Mouse (Mus musculus): ENCODE results near the gene Sgca. TPM values are rescaled to one million over a fixed set of nuclear protein-coding genes. Genes with fewer than 3 reads are reported as not detected.

Gene Sgca
- polyA plus RNA-seq, 1 experiment from 2014 or later, result 0.52 TPM

DNA sequence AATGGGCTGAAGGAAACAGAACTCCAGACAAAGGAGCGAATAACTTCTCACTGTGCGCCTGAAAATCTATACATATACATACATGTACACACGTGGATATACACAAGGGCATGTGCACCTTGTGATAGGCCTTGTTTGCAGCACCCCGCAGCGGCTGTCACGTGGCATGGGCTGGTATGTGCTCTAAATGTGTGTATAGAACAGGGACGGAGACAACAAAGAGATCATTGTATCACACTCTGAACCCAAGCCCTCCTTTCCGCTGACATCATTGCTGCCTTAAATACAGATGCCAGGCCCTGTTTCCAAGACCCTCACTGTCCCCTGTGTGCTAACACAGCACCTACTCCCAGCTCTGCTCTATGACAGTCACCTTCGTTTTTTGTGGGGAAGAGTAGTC, 21.0 kb downstream of the Sgca start:
- peaks cover 24% of the 10 kb centered on the region for H3K4me1 ChIP-seq (replicated peaks)
- 66% methylated on average over 9 of the region's 9 CpGs for WGBS
- no peaks in the 10 kb centered on the region for H3K36me3 ChIP-seq
- ATAC-seq (ENCODE audit: low FRiP score), result no peak
- no peak overlapping the region for H3K27ac ChIP-seq
- no peaks in the 10 kb centered on the region for H3K9me3 ChIP-seq
- no peaks in the 10 kb centered on the region for H3K27me3 ChIP-seq
- H3K9ac ChIP-seq, result no peak overlapping the region
- no peak overlapping the region for H3K4me2 ChIP-seq
- no peak overlapping the region for H3K4me3 ChIP-seq

DNA sequence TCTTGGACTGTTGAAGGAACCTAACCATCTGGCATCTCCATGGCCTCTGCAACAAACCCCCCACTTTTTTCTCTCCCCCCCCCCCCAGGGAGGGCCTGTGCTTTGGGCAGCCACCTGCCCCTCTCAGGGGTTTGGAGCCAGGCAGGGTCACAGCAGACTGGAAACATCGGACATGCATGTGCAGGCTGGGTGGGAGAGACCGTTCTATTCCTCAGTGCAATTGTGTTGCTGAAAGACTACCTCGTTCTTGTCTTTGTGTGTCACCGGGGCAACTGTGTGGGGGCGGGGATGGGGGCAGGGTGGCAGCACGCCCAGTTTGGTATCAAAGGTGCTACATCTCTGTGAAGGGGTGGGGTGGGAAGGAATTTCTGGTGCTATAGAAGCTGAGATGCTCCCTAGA, 24.0 kb downstream of the Sgca start:
- no peak overlapping the region for H3K4me3 ChIP-seq
- peak overlapping the region; percentile 62; the same call in 1 of the 2 replicates for H3K27ac ChIP-seq
- no peak overlapping the region for H3K4me2 ChIP-seq
- H3K9ac ChIP-seq, result no peak overlapping the region
- H3K27me3 ChIP-seq, result no peaks in the 10 kb centered on the region
- H3K4me1 ChIP-seq (replicated peaks), result peaks cover 12% of the 10 kb centered on the region
- peak; percentile 59; the same call in 1 of the 2 replicates for ATAC-seq (ENCODE audit: low FRiP score)
- WGBS, result 3% methylated on average over 6 of the region's 6 CpGs
- no peaks in the 10 kb centered on the region for H3K9me3 ChIP-seq
- no peaks in the 10 kb centered on the region for H3K36me3 ChIP-seq

DNA sequence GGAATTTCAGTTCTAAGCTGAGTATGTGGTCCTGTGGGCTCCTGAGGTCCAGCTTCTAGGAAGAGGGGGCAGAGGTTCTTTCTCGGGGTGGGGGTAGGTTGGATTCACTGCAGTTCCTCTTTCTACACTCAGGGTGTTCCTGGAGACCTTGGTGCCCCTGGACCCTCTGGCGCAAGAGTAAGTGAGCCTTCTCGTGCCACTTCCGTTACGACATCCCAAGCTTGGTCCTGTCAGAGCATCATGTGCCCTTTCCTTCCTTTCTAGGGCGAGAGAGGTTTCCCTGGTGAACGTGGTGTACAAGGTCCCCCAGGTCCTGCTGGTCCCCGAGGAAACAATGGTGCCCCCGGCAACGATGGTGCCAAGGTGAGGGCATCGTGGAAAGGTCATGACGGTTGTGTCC, 30.9 kb downstream of the Sgca start:
- Histone ChIP-seq H3K9ac (no peak overlapping the region), H3K9me3 (no peaks in the 10 kb centered on the region), H3K4me3 (no peak overlapping the region), H3K4me2 (no peak overlapping the region), H3K27ac (no peak overlapping the region), H3K27me3 (peaks cover 35% of the 10 kb centered on the region; the same call in 1 of the 2 replicates), H3K36me3 (no peaks in the 10 kb centered on the region), H3K4me1 (replicated peaks) (no peaks in the 10 kb centered on the region)
- 91% methylated on average over 12 of the region's 12 CpGs for WGBS
- no peak for ATAC-seq (ENCODE audit: low FRiP score)

DNA sequence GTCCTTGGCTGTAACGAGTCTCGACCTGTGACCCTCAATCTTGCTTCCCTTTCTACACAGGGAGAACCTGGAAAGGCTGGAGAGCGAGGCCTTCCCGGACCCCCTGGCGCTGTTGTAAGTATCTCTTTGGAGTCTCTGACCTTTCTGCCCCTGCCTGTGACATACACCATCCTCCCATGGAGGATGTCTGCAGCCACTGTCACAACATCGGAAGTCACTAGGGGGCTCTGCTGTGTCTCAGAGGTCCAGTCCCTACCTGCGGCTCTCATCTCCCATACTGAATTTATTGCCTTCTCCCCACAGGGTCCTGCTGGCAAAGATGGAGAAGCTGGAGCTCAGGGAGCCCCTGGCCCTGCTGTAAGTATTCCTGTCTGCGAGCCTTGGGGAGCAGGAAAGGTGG, 31.8 kb downstream of the Sgca start:
- Histone ChIP-seq H3K9ac (no peak overlapping the region), H3K9me3 (no peaks in the 10 kb centered on the region), H3K27me3 (peaks cover 43% of the 10 kb centered on the region), H3K27ac (no peak overlapping the region), H3K36me3 (no peaks in the 10 kb centered on the region), H3K4me2 (no peak overlapping the region), H3K4me1 (replicated peaks) (no peaks in the 10 kb centered on the region), H3K4me3 (no peak overlapping the region)
- 22% methylated on average over 8 of the region's 8 CpGs for WGBS
- no peak for ATAC-seq (ENCODE audit: low FRiP score)

DNA sequence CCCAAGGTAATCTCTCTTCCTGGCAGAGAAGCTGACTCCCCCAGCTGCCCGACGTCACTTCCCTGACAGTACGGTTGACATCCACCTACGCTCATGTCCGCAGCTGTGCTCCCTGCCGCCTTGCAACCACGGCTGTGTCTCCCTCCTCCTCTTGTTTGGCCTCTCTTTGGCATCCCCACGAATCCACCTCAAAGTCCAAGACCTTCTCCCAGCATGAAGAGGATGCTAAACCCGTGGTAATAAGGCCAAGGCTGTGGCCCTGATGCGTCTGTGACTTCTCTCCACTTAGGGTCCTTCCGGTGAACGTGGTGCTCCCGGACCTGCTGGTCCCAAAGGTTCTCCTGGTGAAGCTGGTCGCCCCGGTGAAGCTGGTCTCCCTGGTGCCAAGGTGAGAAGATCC, 33.1 kb downstream of the Sgca start:
- Histone ChIP-seq H3K4me2 (no peak overlapping the region), H3K9me3 (no peaks in the 10 kb centered on the region), H3K4me1 (replicated peaks) (0 out of 2 replicates have a peak, but pooled peaks cover 3% of the 10 kb centered on the region), H3K4me3 (no peak overlapping the region), H3K36me3 (no peaks in the 10 kb centered on the region), H3K9ac (no peak overlapping the region), H3K27me3 (peaks cover 54% of the 10 kb centered on the region), H3K27ac (no peak overlapping the region)
- 80% methylated on average over 15 of the region's 15 CpGs for WGBS
- no peak for ATAC-seq (ENCODE audit: low FRiP score)

DNA sequence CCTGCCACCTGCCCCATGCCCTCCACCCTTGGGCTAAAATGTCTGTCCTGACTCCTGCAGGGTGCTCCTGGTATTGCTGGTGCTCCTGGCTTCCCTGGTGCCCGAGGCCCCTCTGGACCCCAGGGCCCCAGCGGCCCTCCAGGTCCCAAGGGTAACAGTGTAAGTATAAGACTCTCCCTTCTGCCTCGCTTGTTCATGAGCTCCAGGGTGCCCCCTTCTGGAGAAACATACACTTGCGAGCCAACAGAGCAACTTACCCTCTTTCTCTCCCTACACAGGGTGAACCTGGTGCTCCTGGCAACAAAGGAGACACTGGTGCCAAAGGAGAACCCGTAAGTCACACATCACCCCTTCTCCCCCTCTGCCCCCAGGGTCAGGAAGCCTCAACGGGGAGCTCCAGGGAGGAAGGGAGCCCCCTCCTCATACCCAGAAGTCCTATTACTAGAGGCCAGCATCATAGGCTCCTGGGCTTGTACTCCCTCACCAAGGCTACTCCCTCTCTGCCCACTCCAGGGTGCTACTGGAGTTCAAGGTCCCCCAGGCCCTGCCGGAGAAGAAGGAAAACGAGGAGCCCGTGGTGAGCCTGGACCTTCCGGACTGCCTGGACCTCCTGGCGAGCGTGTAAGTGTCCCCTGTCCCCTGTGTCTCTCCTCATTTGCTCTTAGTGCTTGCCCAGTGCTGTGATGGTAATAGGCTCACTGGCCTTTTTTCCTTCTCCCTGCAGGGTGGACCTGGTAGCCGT, 33.7 kb downstream of the Sgca start:
- H3K9me3 ChIP-seq, result no peaks in the 10 kb centered on the region
- H3K4me3 ChIP-seq, result no peak overlapping the region
- peaks cover 60% of the 10 kb centered on the region for H3K27me3 ChIP-seq
- 54% methylated on average over 12 of the region's 13 CpGs for WGBS
- H3K9ac ChIP-seq, result no peak overlapping the region
- H3K4me2 ChIP-seq, result no peak overlapping the region
- no peak for ATAC-seq (ENCODE audit: low FRiP score)
- no peaks in the 10 kb centered on the region for H3K36me3 ChIP-seq
- H3K27ac ChIP-seq, result no peak overlapping the region
- peaks cover 8% of the 10 kb centered on the region for H3K4me1 ChIP-seq (replicated peaks)

DNA sequence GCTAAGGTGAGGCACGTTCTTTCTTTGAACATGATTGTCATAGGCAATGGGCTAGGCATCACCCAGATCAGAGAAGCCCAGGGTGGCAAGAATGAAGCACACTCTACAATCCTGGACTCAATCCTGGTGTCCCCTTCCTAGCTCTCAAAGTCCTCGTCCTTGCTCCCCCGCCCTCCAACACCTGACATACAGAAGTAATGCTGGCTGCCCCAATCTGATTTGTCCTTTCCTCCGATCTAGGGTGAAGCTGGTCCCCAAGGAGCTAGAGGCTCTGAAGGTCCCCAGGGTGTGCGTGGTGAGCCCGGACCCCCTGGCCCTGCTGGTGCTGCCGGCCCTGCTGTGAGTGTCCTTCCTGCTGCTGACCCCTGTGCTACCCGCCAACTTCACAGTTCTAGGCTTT, 34.4 kb downstream of the Sgca start:
- Histone ChIP-seq H3K4me2 (no peak overlapping the region), H3K4me1 (replicated peaks) (peaks cover 12% of the 10 kb centered on the region), H3K27ac (no peak overlapping the region), H3K4me3 (no peak overlapping the region), H3K9ac (no peak overlapping the region), H3K9me3 (no peaks in the 10 kb centered on the region), H3K36me3 (no peaks in the 10 kb centered on the region), H3K27me3 (peaks cover 66% of the 10 kb centered on the region)
- WGBS, result 85% methylated on average over 8 of the region's 8 CpGs
- ATAC-seq (ENCODE audit: low FRiP score), result no peak

DNA sequence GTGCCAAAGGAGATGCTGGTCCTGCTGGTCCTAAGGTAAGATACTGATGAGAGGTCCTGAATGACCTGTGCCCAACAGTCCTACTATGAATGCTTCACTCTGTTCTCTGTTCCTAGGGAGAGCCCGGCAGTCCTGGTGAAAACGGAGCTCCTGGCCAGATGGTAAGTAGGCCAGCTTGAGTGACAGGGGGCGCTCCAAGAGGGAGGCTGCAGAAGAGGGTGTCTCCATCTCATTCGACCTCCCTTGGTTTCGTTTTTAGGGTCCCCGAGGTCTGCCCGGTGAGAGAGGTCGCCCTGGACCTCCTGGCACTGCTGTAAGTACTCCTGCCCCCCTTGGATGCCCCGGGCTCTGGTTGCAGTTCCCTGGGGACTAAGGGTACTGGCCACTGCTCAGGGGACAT, 35.0 kb downstream of the Sgca start:
- H3K27me3 ChIP-seq, result peaks cover 73% of the 10 kb centered on the region
- peaks cover 15% of the 10 kb centered on the region for H3K4me1 ChIP-seq (replicated peaks)
- WGBS, result 37% methylated on average over 9 of the region's 9 CpGs

DNA sequence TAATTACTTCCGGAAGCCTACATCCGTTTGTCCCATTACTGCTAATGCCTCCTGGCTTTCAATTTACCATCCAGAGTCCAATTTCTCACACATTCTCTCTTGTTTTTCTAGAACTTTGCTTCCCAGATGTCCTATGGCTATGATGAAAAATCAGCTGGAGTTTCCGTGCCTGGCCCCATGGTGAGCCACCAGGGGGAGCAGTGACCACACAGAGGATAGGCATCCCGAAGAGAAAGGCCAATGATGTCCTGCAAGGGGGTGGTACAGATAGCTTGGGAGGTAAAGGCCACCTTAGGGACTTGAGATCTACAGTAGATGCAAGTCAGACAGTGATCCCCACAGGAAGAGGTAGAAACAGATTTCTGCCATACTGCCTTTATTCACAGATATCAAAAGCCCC, 36.8 kb downstream of the Sgca start:
- H3K9me3 ChIP-seq, result no peaks in the 10 kb centered on the region
- no peak overlapping the region for H3K4me3 ChIP-seq
- H3K9ac ChIP-seq, result no peak overlapping the region
- no peak for ATAC-seq (ENCODE audit: low FRiP score)
- no peak overlapping the region for H3K27ac ChIP-seq
- H3K4me1 ChIP-seq (replicated peaks), result peaks cover 15% of the 10 kb centered on the region
- H3K4me2 ChIP-seq, result no peak overlapping the region
- peaks cover 86% of the 10 kb centered on the region for H3K27me3 ChIP-seq
- WGBS, result 20% methylated on average over 4 of the region's 4 CpGs
- no peaks in the 10 kb centered on the region for H3K36me3 ChIP-seq

More for the DNA sequence above, 35.0 kb downstream of the Sgca start:
- Histone ChIP-seq H3K27ac (no peak overlapping the region), H3K36me3 (no peaks in the 10 kb centered on the region), H3K9ac (no peak overlapping the region), H3K4me2 (no peak overlapping the region), H3K9me3 (no peaks in the 10 kb centered on the region), H3K4me3 (no peak overlapping the region)
- ATAC-seq (ENCODE audit: low FRiP score), result no peak

DNA sequence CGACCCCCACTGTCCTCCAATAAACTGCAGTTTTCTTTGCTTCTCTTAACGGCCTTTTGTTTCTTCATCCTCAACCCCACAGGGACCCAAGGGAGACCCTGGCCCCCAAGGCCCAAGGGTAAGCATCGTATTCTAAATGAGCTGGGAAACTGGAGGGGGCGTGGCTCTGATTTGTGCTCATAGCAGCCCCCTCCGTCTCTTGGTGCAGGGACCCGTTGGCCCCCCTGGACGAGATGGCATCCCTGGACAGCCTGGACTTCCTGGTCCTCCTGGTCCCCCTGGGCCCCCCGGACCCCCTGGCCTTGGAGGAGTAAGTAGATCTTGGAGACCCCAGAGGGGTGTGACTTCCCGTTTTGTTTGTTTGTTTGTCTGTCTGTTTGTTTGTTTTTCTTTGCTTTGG, 37.8 kb downstream of the Sgca start:
- ATAC-seq (ENCODE audit: low FRiP score), result no peak
- Histone ChIP-seq H3K9me3 (no peaks in the 10 kb centered on the region), H3K9ac (no peak overlapping the region), H3K4me3 (0 out of 2 replicates have a peak overlapping the region, but pooled peaks have one; percentile 32), H3K36me3 (no peaks in the 10 kb centered on the region), H3K4me2 (peak overlapping the region; percentile 56), H3K27ac (no peak overlapping the region), H3K4me1 (replicated peaks) (peaks cover 15% of the 10 kb centered on the region), H3K27me3 (peaks cover 95% of the 10 kb centered on the region)
- WGBS, result 21% methylated on average over 9 of the region's 9 CpGs

DNA sequence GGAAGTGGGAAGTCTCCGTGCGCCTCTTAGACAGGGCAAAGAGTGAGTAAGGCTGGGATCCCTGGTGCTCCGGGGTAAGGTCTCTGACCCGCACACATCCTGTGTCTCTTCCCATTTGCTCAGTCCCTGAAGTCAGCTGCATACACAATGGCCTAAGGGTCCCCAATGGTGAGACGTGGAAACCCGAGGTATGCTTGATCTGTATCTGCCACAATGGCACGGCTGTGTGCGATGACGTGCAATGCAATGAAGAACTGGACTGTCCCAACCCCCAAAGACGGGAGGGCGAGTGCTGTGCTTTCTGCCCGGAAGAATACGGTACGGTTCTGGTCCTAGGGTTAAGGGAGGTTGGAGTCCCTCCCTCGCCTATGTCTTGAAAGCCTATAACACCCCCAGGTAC, 38.3 kb downstream of the Sgca start:
- no peaks in the 10 kb centered on the region for H3K36me3 ChIP-seq

DNA sequence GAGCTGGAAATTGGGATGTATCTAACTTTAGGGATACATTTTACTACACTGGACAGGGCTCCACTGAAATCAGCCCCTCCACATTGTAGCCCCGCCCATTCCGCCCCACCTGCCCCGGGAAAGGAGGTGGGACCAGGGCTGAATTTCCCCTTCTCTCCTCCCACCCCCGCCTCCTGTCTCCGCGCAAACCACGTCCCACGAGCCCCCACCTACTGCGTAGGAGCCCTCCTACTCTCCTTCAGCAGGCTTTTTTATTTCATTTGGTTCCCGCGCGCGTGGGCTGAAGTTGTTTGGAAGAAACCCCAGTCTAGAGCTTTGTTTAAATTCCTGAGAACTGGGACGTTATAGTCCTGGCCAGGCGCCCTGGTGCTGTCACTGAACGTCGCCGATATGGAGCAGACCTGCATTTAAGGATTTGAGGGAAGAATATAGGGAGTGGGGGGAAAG, 38.8 kb downstream of the Sgca start:
- no peaks in the 10 kb centered on the region for H3K36me3 ChIP-seq
- peak overlapping the region; percentile 56 for H3K4me2 ChIP-seq
- ATAC-seq (ENCODE audit: low FRiP score), result peak; percentile 37
- H3K9me3 ChIP-seq, result no peaks in the 10 kb centered on the region
- peaks cover 96% of the 10 kb centered on the region for H3K27me3 ChIP-seq
- no peak overlapping the region for H3K27ac ChIP-seq
- peak overlapping the region; percentile 32 for H3K4me3 ChIP-seq
- 2% methylated on average over 18 of the region's 18 CpGs for WGBS
- H3K9ac ChIP-seq, result peak overlapping the region; percentile 14
- peaks cover 15% of the 10 kb centered on the region for H3K4me1 ChIP-seq (replicated peaks)

More for the DNA sequence above, 38.3 kb downstream of the Sgca start:
- H3K9me3 ChIP-seq, result no peaks in the 10 kb centered on the region
- peak overlapping the region; percentile 56 for H3K4me2 ChIP-seq
- peaks cover 96% of the 10 kb centered on the region for H3K27me3 ChIP-seq
- 0 out of 2 replicates have a peak, but pooled peaks have one; percentile 2 for ATAC-seq (ENCODE audit: low FRiP score)
- H3K27ac ChIP-seq, result no peak overlapping the region
- WGBS, result 2% methylated on average over 15 of the region's 15 CpGs
- H3K4me1 ChIP-seq (replicated peaks), result peaks cover 15% of the 10 kb centered on the region
- H3K4me3 ChIP-seq, result peak overlapping the region; percentile 32
- peak overlapping the region; percentile 14 for H3K9ac ChIP-seq

DNA sequence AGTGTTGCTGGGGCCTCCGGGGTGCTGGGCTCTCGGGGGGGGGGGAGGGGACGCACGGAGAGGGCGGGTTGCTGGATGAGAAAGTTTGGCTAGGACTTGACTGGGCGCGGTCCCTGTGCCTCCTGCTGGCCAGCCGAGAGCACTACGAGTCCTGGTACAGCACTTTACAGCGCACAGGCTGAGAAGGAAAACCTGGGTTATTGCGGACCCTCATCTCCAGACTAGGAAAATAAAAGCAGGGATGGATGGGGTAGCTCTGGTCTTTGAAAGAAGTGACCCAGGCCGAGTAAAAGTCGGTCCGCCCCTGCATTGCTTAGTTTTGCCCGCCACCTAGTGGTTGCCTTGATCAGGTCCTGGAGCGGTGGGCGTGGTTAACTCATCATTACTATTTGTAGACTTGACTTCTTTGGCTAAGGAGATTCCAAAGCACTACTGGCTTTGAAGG, 39.3 kb downstream of the Sgca start:
- Histone ChIP-seq H3K27ac (no peak overlapping the region), H3K9ac (peak overlapping the region; percentile 20; the same call in 1 of the 2 replicates), H3K4me3 (peak overlapping the region; percentile 32), H3K27me3 (peaks cover 96% of the 10 kb centered on the region), H3K4me1 (replicated peaks) (peaks cover 15% of the 10 kb centered on the region), H3K9me3 (no peaks in the 10 kb centered on the region), H3K4me2 (peak overlapping the region; percentile 56), H3K36me3 (no peaks in the 10 kb centered on the region)
- 0% methylated on average over 17 of the region's 17 CpGs for WGBS
- ATAC-seq (ENCODE audit: low FRiP score), result peak; percentile 79
